Mouse (Mus musculus) lung, embryonic 14.5 days (tissue): ENCODE measurements around the gene Ezh2. TPM values are rescaled to one million over a fixed set of nuclear protein-coding genes. Genes with fewer than 3 reads are reported as not detected.

Experiments used
- ATAC-seq: fragments of 200-750 bp; cut with Nextera tagmentation; 2 replicates; pipeline ENCODE4 v1.8.0; 2017; ENCODE audit warnings: mild to moderate bottlenecking, moderate TSS enrichment, moderate library complexity; ENCODE audit not compliant: insufficient read depth
- DNase-seq: peaks from one replicate; pipeline ENCODE4 v3.0.0-alpha.2; 2015
- H3K27ac ChIP-seq: fragments of 300-500 bp; sonication (generic); 2 replicates; pipeline ENCODE4 v1.5.1; 2014; ENCODE audit warnings: low read depth, mild to moderate bottlenecking, moderate library complexity
- H3K27me3 ChIP-seq: fragments of 300-500 bp; sonication (generic); 2 replicates; pipeline ENCODE4 v1.6.1; 2014; ENCODE audit warnings: low read length, control low read depth; ENCODE audit not compliant: insufficient read depth
- H3K36me3 ChIP-seq: fragments of 300-500 bp; sonication (generic); 2 replicates; pipeline ENCODE4 v1.6.1; 2014; ENCODE audit warnings: control low read depth; ENCODE audit not compliant: insufficient read depth
- H3K4me1 ChIP-seq: fragments of 300-500 bp; sonication (generic); 2 replicates; pipeline ENCODE4 v1.6.1; 2014; ENCODE audit warnings: antibody characterized with exemption, control low read depth; ENCODE audit not compliant: insufficient read depth
- H3K4me2 ChIP-seq: fragments of 300-500 bp; sonication (generic); 2 replicates; pipeline ENCODE4 v1.6.1; 2014; ENCODE audit warnings: mild to moderate bottlenecking
- H3K4me3 ChIP-seq: fragments of 300-500 bp; sonication (generic); 2 replicates; pipeline ENCODE4 v1.5.1; 2014; ENCODE audit warnings: low read depth, low read length
- H3K9ac ChIP-seq: fragments of 300-500 bp; sonication (generic); 2 replicates; pipeline ENCODE4 v1.6.1; 2014
- H3K9me3 ChIP-seq: fragments of 300-500 bp; sonication (generic); 2 replicates; pipeline ENCODE4 v1.6.1; 2016; ENCODE audit warnings: low read depth, low read length, control low read depth
- CTCF ChIP-seq: IDR thresholded peaks from 2 replicates; pipeline ENCODE4 v1.5.1; 2016; ENCODE audit warnings: antibody characterized with exemption, low read depth
- WGBS: fragments of 180-500 bp; shearing (Covaris S2); extraction: QIAGEN DNeasy Blood & Tissue Kit; methylation state at CpG from one replicate; pipeline ENCODE4 v1.1.7; 2014; 5-methylcytosine and 5-hydroxymethylcytosine counted together
- polyA plus RNA-seq: library from polyadenylated mRNA; unstranded; fragments of >200 nt; fragmentation: Nextera tagmentation; extraction: Ambion mirVana; gene quantifications from 2 replicates; pipeline ENCODE4 v1.2.1, GENCODE M21; 2014

Gene Ezh2
- polyA plus RNA-seq, 1 experiment from 2014 or later = 102 TPM

DNA sequence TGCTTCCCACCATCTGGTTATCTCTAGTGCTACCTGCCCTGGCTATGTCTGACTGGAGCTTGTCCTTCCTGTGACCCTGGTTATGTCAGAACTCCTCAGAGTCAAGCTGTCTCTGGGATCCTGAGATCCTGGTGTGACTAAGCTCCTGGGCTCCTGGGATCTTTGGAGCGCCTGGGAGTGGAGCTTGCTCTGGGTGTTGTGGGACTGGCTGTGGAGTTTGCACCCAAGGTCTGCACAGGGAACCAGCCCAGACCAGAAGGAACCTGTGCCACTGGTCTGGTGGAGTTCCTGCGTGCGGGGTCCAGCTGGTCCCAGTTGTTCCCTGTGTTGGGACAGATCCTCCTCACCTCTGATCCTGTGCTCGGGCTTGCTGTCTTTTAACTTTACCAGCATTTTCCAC, 100.6 kb downstream of the Ezh2 start:
- H3K27ac ChIP-seq = no peak overlapping the region
- no peak for TF ChIP-seq CTCF
- H3K9ac ChIP-seq = no peak overlapping the region
- H3K36me3 ChIP-seq = 0 out of 2 replicates have a peak, but pooled peaks cover 8% of the 10 kb centered on the region
- DNase-seq = no peak
- H3K4me1 ChIP-seq = no peaks in the 10 kb centered on the region
- WGBS = 81% methylated on average over 4 of the region's 4 CpGs
- H3K9me3 ChIP-seq = no peaks in the 10 kb centered on the region
- H3K4me2 ChIP-seq = no peak overlapping the region
- no peak overlapping the region for H3K4me3 ChIP-seq
- no peaks in the 10 kb centered on the region for H3K27me3 ChIP-seq
- no peak for ATAC-seq

GRCm38 (mm10) chr6:47482027-47482426, 113.1 kb downstream of the Ezh2 start:
- WGBS = 98% methylated on average over 1 of the region's 1 CpGs

More at GRCm38 (mm10) chr6:47482027-47482426, 113.1 kb downstream of the Ezh2 start:
- no peak for ATAC-seq
- H3K4me1 ChIP-seq = no peaks in the 10 kb centered on the region
- no peak overlapping the region for H3K27ac ChIP-seq
- no peak for TF ChIP-seq CTCF
- H3K36me3 ChIP-seq = peaks cover 10% of the 10 kb centered on the region
- H3K4me2 ChIP-seq = no peak overlapping the region
- no peaks in the 10 kb centered on the region for H3K27me3 ChIP-seq
- H3K9ac ChIP-seq = no peak overlapping the region
- no peak overlapping the region for H3K4me3 ChIP-seq
- no peaks in the 10 kb centered on the region; the same call in 1 of the 2 replicates for H3K9me3 ChIP-seq
- no peak for DNase-seq

Other genes starting within 250 kb of the Ezh2 start
- 149 and 155 TPM in 2 replicates for gene Cul1, start 141.9 kb downstream of the Ezh2 start, polyA plus RNA-seq
- 372 and 376 TPM in 2 replicates for gene Pdia4, start 218.1 kb upstream of the Ezh2 start, polyA plus RNA-seq
- 4.3 and 5.4 TPM in 2 replicates for gene Zfp786, start 235.5 kb upstream of the Ezh2 start, polyA plus RNA-seq
- gene Zfp398, start 240.3 kb upstream of the Ezh2 start, polyA plus RNA-seq = 8.8 and 10.6 TPM in 2 replicates